Mouse (Mus musculus): ENCODE measurements around the gene Arglu1. TPM values are rescaled to one million over a fixed set of nuclear protein-coding genes. Genes with fewer than 3 reads are reported as not detected.
A peak's percentile ranks its signal among the peaks of the same experiment; 100 is the strongest.

Arglu1 gene
- polyA plus RNA-seq, 1 experiment: 20.5 TPM

- no peak for TF ChIP-seq CTCF (conservative IDR thresholded peaks at IDR 0.05; ENCODE audit: insufficient read depth, insufficient read length, low read depth, low read length)
- no peak for TF ChIP-seq POLR2A (IDR thresholded peaks at IDR 0.05; ENCODE audit: low read depth, low read length)
- Histone ChIP-seq H3K4me1 (ENCODE audit: control insufficient read depth, insufficient read depth, low read length) (0 out of 2 replicates have a peak, but pooled peaks cover 2% of the 10 kb centered on the region), H3K27ac (ENCODE audit: insufficient read depth, low read depth, low read length) (no peak overlapping the region), H3K27me3 (replicated peaks; ENCODE audit: control insufficient read depth, insufficient read depth, low read length) (no peaks in the 10 kb centered on the region), H3K36me3 (ENCODE audit: control insufficient read depth, insufficient read depth, low read length) (no peaks in the 10 kb centered on the region), H3K4me3 (ENCODE audit: insufficient read depth, low read depth, low read length) (no peak overlapping the region)
- peak; percentile 44 for DNase-seq
- 32% methylated on average over 2 of the region's 2 CpGs for WGBS
Observed at GRCm38 (mm10) chr8:8703668-8704067, 13.3 kb upstream of the Arglu1 start.

DNA sequence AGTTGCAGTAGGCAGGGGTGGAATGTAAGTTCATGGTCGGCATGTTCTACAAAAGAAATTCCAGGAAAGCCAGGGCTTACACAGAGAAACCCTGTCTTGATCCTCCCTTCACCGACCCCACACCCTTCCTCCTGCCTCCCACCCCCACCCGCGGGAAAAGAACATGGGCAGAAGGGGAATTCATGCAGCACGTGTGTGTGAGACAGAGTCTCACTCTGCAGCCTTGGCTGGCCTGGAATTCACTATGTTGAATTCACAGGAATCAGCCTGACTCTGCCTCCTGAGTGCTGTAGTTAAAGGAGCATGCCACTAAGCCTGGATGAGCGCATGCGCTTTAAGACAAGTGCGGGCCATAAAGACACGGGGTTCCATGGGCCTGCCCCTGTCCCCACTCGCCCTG lies 10.5 kb upstream of the Arglu1 start:
- no peak for TF ChIP-seq POLR2A (IDR thresholded peaks at IDR 0.05; ENCODE audit: low read depth, low read length)
- no peak for TF ChIP-seq CTCF (conservative IDR thresholded peaks at IDR 0.05; ENCODE audit: insufficient read depth, insufficient read length, low read depth, low read length)
- no peak for DNase-seq
- 0 out of 2 replicates have a peak, but pooled peaks cover 2% of the 10 kb centered on the region for H3K4me1 ChIP-seq (ENCODE audit: control insufficient read depth, insufficient read depth, low read length)
- no peaks in the 10 kb centered on the region for H3K27me3 ChIP-seq (replicated peaks; ENCODE audit: control insufficient read depth, insufficient read depth, low read length)
- H3K27ac ChIP-seq (ENCODE audit: insufficient read depth, low read depth, low read length): no peak overlapping the region
- 92% methylated on average over 10 of the region's 10 CpGs for WGBS
- no peak overlapping the region for H3K4me3 ChIP-seq (ENCODE audit: insufficient read depth, low read depth, low read length)
- no peaks in the 10 kb centered on the region for H3K36me3 ChIP-seq (ENCODE audit: control insufficient read depth, insufficient read depth, low read length)

DNA sequence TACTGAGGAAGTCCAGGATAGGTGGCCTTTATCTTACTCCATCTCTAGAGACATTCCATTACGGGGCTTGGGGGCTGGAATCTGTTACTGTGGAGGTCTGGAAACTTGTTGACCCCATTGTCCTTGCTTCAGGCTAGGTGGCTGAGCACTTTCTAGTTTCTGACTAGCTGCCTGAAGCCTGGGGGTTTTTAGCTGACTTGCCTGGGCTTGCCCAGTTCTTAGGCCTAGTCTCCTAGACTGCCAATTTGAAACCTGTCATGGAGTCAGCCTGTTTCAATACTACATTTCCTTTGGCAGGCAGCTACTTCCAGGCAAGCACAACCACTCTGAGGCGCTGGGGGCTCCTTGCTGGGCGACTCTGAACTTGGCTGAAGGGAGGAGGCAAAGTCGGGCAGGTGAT lies 9.9 kb upstream of the Arglu1 start:
- WGBS: 87% methylated on average over 4 of the region's 4 CpGs
- DNase-seq: no peak

GRCm38 (mm10) chr8:8689454-8690145 lies 721 bp downstream of the Arglu1 start:
- H3K4me3 ChIP-seq (ENCODE audit: insufficient read depth, low read depth, low read length): peak overlapping the region; percentile 71
- no peaks in the 10 kb centered on the region for H3K27me3 ChIP-seq (replicated peaks; ENCODE audit: control insufficient read depth, insufficient read depth, low read length)
- DNase-seq: peak; percentile 68
- TF ChIP-seq POLR2A (IDR thresholded peaks at IDR 0.05; ENCODE audit: low read depth, low read length) (no peak), CTCF (conservative IDR thresholded peaks at IDR 0.05; ENCODE audit: insufficient read depth, insufficient read length, low read depth, low read length) (no peak)
- H3K27ac ChIP-seq (ENCODE audit: insufficient read depth, low read depth, low read length): peak overlapping the region; percentile 72
- peaks cover 14% of the 10 kb centered on the region for H3K4me1 ChIP-seq (ENCODE audit: control insufficient read depth, insufficient read depth, low read length)
- WGBS: 1% methylated on average over 67 of the region's 68 CpGs
- no peaks in the 10 kb centered on the region for H3K36me3 ChIP-seq (ENCODE audit: control insufficient read depth, insufficient read depth, low read length)

More for the DNA sequence above, 9.9 kb upstream of the Arglu1 start:
- Histone ChIP-seq H3K4me3 (ENCODE audit: insufficient read depth, low read depth, low read length) (no peak overlapping the region), H3K36me3 (ENCODE audit: control insufficient read depth, insufficient read depth, low read length) (no peaks in the 10 kb centered on the region), H3K27ac (ENCODE audit: insufficient read depth, low read depth, low read length) (no peak overlapping the region), H3K27me3 (replicated peaks; ENCODE audit: control insufficient read depth, insufficient read depth, low read length) (no peaks in the 10 kb centered on the region), H3K4me1 (ENCODE audit: control insufficient read depth, insufficient read depth, low read length) (0 out of 2 replicates have a peak, but pooled peaks cover 2% of the 10 kb centered on the region)
- TF ChIP-seq POLR2A (IDR thresholded peaks at IDR 0.05; ENCODE audit: low read depth, low read length) (no peak), CTCF (conservative IDR thresholded peaks at IDR 0.05; ENCODE audit: insufficient read depth, insufficient read length, low read depth, low read length) (no peak)

DNA sequence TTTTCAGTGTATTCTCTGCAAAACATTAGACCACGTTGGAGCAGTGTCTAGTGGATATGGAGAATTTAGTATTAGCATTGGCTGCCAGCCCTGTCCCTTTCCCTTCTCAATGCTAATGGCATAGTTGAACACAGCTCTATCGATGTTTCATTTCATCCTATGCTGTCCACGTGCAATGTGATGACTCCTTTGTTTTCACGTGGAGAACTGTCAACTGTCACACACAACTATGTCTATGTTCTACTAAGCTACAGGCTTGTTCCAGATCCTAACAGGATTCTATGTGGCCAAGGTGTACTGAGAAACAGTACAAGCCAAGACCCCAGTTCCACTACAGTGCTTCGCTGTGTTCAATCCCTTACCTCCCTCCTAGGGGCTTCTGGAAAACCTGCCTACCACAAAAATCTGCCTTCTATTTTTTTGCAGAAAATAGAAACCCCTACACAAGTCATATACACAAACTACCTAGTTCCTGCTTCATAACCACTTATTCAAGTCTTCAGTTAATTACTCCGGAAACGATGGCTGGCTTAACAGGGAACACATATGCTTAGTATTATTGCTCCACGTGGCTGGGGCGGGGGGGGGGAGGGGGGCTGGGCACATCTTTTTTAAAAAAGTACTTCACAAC lies 1.4 kb downstream of the Arglu1 start:
- no peaks in the 10 kb centered on the region for H3K36me3 ChIP-seq (ENCODE audit: control insufficient read depth, insufficient read depth, low read length)
- H3K27me3 ChIP-seq (replicated peaks; ENCODE audit: control insufficient read depth, insufficient read depth, low read length): no peaks in the 10 kb centered on the region
- no peak for TF ChIP-seq POLR2A (IDR thresholded peaks at IDR 0.05; ENCODE audit: low read depth, low read length)
- TF ChIP-seq CTCF (conservative IDR thresholded peaks at IDR 0.05; ENCODE audit: insufficient read depth, insufficient read length, low read depth, low read length): no peak
- H3K4me3 ChIP-seq (ENCODE audit: insufficient read depth, low read depth, low read length): peak overlapping the region; percentile 71
- no peak for DNase-seq
- WGBS: 8% methylated on average over 9 of the region's 9 CpGs
- no peak overlapping the region; the same call in 1 of the 2 replicates for H3K27ac ChIP-seq (ENCODE audit: insufficient read depth, low read depth, low read length)
- H3K4me1 ChIP-seq (ENCODE audit: control insufficient read depth, insufficient read depth, low read length): peaks cover 14% of the 10 kb centered on the region

DNA sequence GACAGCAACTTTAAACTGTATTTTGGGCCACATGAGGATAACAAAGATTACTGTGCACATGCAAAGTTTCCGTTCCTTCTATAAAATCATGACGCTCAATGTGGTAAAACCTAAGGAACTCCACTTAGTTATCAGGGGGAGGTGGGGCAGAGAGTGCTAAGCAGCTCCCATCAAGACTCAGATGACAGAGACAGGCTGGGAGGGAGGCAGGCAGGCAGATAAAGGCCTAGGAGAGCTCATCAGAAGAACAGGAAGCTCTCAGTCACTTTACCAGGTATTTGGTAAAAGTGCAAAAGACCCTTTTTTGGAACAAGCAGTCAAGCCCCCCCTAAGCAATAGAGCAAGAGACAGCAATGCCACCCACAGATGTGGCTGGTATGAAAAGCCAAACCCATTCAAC lies 4.8 kb downstream of the Arglu1 start:
- Histone ChIP-seq H3K36me3 (ENCODE audit: control insufficient read depth, insufficient read depth, low read length) (peaks cover 9% of the 10 kb centered on the region; the same call in 1 of the 2 replicates), H3K27ac (ENCODE audit: insufficient read depth, low read depth, low read length) (no peak overlapping the region), H3K4me1 (ENCODE audit: control insufficient read depth, insufficient read depth, low read length) (peaks cover 14% of the 10 kb centered on the region), H3K4me3 (ENCODE audit: insufficient read depth, low read depth, low read length) (no peak overlapping the region), H3K27me3 (replicated peaks; ENCODE audit: control insufficient read depth, insufficient read depth, low read length) (no peaks in the 10 kb centered on the region)
- no peak for DNase-seq
- 72% methylated on average over 2 of the region's 2 CpGs for WGBS
- TF ChIP-seq POLR2A (IDR thresholded peaks at IDR 0.05; ENCODE audit: low read depth, low read length): no peak
- TF ChIP-seq CTCF (conservative IDR thresholded peaks at IDR 0.05; ENCODE audit: insufficient read depth, insufficient read length, low read depth, low read length): no peak

DNA sequence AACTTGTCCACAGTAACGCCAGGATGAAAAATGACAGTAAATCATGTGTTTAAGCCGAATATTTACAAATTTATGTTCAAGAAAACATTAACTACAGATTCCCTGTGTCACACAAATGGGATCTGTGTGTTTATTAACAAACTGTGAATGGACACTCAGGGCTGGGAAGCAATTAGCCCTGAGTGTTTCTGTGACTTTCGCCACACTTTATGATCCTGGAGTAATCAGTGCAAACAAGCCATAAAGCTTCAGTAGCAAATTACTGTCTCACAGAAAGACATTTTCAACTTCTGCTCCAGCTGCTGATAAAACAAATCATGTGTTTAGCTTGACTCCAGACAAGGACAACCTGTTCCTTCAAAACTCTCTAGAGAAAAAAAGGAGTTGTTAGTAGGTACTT lies 7.6 kb downstream of the Arglu1 start:
- no peaks in the 10 kb centered on the region for H3K27me3 ChIP-seq (replicated peaks; ENCODE audit: control insufficient read depth, insufficient read depth, low read length)
- H3K4me1 ChIP-seq (ENCODE audit: control insufficient read depth, insufficient read depth, low read length): 0 out of 2 replicates have a peak, but pooled peaks cover 2% of the 10 kb centered on the region
- 40% methylated on average over 3 of the region's 3 CpGs for WGBS
- no peak for DNase-seq
- H3K4me3 ChIP-seq (ENCODE audit: insufficient read depth, low read depth, low read length): no peak overlapping the region
- H3K36me3 ChIP-seq (ENCODE audit: control insufficient read depth, insufficient read depth, low read length): peaks cover 13% of the 10 kb centered on the region
- no peak overlapping the region for H3K27ac ChIP-seq (ENCODE audit: insufficient read depth, low read depth, low read length)
- TF ChIP-seq CTCF (conservative IDR thresholded peaks at IDR 0.05; ENCODE audit: insufficient read depth, insufficient read length, low read depth, low read length) (no peak), POLR2A (IDR thresholded peaks at IDR 0.05; ENCODE audit: low read depth, low read length) (no peak)

Data from kidney, adult 2 months (tissue).